Mouse (Mus musculus) kidney, adult 2 months (tissue): Measurements from ENCODE around the gene Ptprg. TPM values are rescaled to one million over a fixed set of nuclear protein-coding genes. Genes with fewer than 3 reads are reported as not detected.

Experiments
- DNase-seq: peaks from one replicate; pipeline ENCODE4 v3.0.0; 2021
- H3K27ac ChIP-seq: fragments of 200-500 bp; 2 replicates; pipeline ENCODE4 v1.5.1; 2012; ENCODE audit warnings: low read depth, low read length, control low read depth, inconsistent platforms; ENCODE audit not compliant: insufficient read depth
- H3K27me3 ChIP-seq: fragments of 200-500 bp; replicated peaks from 2 replicates; pipeline ENCODE4 v1.6.1; 2012; ENCODE audit warnings: mild to moderate bottlenecking, moderate library complexity, low read length, inconsistent platforms; ENCODE audit not compliant: control insufficient read depth, insufficient read depth
- H3K36me3 ChIP-seq: fragments of 200-500 bp; 2 replicates; pipeline ENCODE4 v1.6.1; 2012; ENCODE audit warnings: mild to moderate bottlenecking, moderate library complexity, low read length, inconsistent platforms; ENCODE audit not compliant: control insufficient read depth, insufficient read depth
- H3K4me1 ChIP-seq: fragments of 200-500 bp; 2 replicates; pipeline ENCODE4 v1.6.1; 2011; ENCODE audit warnings: low read length; ENCODE audit not compliant: control insufficient read depth, insufficient read depth
- H3K4me3 ChIP-seq: fragments of 200-500 bp; 2 replicates; pipeline ENCODE4 v1.5.1; 2011; ENCODE audit warnings: mild to moderate bottlenecking, low read depth, low read length, control low read depth; ENCODE audit not compliant: insufficient read depth
- CTCF ChIP-seq: fragments of 200-500 bp; conservative IDR thresholded peaks from 2 replicates; pipeline ENCODE4 v1.5.1; 2011; ENCODE audit warnings: low read depth, mild to moderate bottlenecking, control low read depth, low read length, moderate library complexity, mixed read lengths; ENCODE audit not compliant: insufficient read depth, insufficient read length
- POLR2A ChIP-seq: fragments of 200-500 bp; IDR thresholded peaks from one replicate; pipeline ENCODE4 v1.6.1; 2011; ENCODE audit warnings: low read depth, low read length, control low read depth
- WGBS: fragments of 180-500 bp; shearing (Covaris S2); methylation state at CpG from one replicate; pipeline ENCODE4 v1.1.7; 2018; 5-methylcytosine and 5-hydroxymethylcytosine counted together
- polyA plus RNA-seq: library from polyadenylated mRNA; depleted of rRNA; stranded (reverse); fragments of >200 nt; gene quantifications from 2 replicates; pipeline ENCODE4 v1.2.3, GENCODE M21; 2012

Gene Ptprg
- polyA plus RNA-seq, 1 experiment: 39.2 TPM

GRCm38 (mm10) chr14:11752678-11753077, 199.3 kb downstream of the Ptprg start:
- TF ChIP-seq CTCF (no peak), POLR2A (no peak)
- Histone ChIP-seq H3K36me3 (no peaks in the 10 kb centered on the region), H3K4me3 (no peak overlapping the region), H3K27ac (no peak overlapping the region), H3K4me1 (0 out of 2 replicates have a peak, but pooled peaks cover 2% of the 10 kb centered on the region), H3K27me3 (no peaks in the 10 kb centered on the region)
- no peak for DNase-seq
- 76% methylated on average over 8 of the region's 8 CpGs for WGBS

DNA sequence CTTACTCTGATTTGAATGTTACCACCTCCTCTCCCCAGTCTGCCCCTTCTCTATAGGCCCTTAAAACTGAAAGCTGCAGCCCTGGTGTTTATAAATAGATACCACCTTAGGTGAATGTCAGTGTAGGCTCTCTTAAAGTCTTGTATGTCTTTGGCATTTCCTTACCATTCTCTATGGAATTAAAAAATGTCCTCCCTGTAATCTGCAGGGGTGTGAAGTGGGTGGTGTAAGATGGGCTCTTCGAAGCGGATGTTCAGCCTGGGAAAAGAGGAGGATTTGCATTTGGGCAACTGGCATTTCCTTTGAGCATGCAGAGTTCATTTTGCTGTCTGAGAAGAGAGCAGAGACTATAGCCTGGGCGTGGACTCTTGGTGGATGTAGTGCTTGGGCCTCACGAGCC, 201.3 kb downstream of the Ptprg start:
- WGBS: 69% methylated on average over 4 of the region's 4 CpGs
- H3K27me3 ChIP-seq: no peaks in the 10 kb centered on the region

GRCm38 (mm10) chr14:11758185-11758584, 204.9 kb downstream of the Ptprg start:
- no peak for DNase-seq
- 92% methylated on average over 6 of the region's 6 CpGs for WGBS
- no peak overlapping the region for H3K4me3 ChIP-seq
- H3K27me3 ChIP-seq: no peaks in the 10 kb centered on the region
- no peak overlapping the region for H3K27ac ChIP-seq
- H3K36me3 ChIP-seq: no peaks in the 10 kb centered on the region
- H3K4me1 ChIP-seq: 0 out of 2 replicates have a peak, but pooled peaks cover 2% of the 10 kb centered on the region
- TF ChIP-seq CTCF: no peak
- TF ChIP-seq POLR2A: no peak

More for the DNA sequence above, 201.3 kb downstream of the Ptprg start:
- no peak overlapping the region for H3K27ac ChIP-seq
- H3K4me3 ChIP-seq: no peak overlapping the region
- TF ChIP-seq CTCF (no peak), POLR2A (no peak)
- DNase-seq: no peak
- no peaks in the 10 kb centered on the region for H3K36me3 ChIP-seq
- 0 out of 2 replicates have a peak, but pooled peaks cover 2% of the 10 kb centered on the region for H3K4me1 ChIP-seq

- TF ChIP-seq POLR2A (no peak), CTCF (no peak)
- Histone ChIP-seq H3K36me3 (no peaks in the 10 kb centered on the region), H3K4me1 (0 out of 2 replicates have a peak, but pooled peaks cover 2% of the 10 kb centered on the region), H3K4me3 (no peak overlapping the region), H3K27me3 (no peaks in the 10 kb centered on the region), H3K27ac (no peak overlapping the region)
- 84% methylated on average over 1 of the region's 1 CpGs for WGBS
- DNase-seq: no peak
These were observed 206.0 kb downstream of the Ptprg start for GRCm38 (mm10) chr14:11759356-11759755.

DNA sequence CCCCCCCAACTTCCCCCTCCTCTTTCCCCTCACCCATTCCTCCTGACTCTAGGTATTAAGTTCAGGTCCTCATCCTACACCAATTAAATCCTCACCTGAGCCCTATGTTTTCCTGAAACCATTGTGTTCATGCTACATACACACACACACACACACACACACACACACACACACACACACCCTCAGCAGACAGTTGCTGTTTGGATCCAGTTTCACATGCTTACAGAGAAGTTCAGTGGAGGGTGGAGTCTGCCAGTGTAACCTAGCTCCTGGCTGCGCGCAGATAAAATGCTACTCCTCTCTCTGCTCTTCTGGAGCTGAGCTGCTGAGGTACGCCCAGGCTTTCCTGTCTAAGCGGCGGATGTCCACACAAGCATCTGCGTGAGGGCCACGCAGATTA, 209.7 kb downstream of the Ptprg start:
- DNase-seq: no peak
- H3K4me3 ChIP-seq: no peak overlapping the region
- no peaks in the 10 kb centered on the region for H3K27me3 ChIP-seq
- H3K36me3 ChIP-seq: no peaks in the 10 kb centered on the region
- TF ChIP-seq CTCF (no peak), POLR2A (no peak)
- H3K27ac ChIP-seq: no peak overlapping the region
- 65% methylated on average over 7 of the region's 7 CpGs for WGBS
- peaks cover 5% of the 10 kb centered on the region; the same call in 1 of the 2 replicates for H3K4me1 ChIP-seq

GRCm38 (mm10) chr14:11772736-11773135, 219.4 kb downstream of the Ptprg start:
- TF ChIP-seq CTCF (no peak), POLR2A (no peak)
- Histone ChIP-seq H3K4me3 (no peak overlapping the region), H3K36me3 (no peaks in the 10 kb centered on the region), H3K4me1 (peaks cover 16% of the 10 kb centered on the region; the same call in 1 of the 2 replicates), H3K27ac (no peak overlapping the region), H3K27me3 (no peaks in the 10 kb centered on the region)
- 57% methylated on average over 5 of the region's 5 CpGs for WGBS
- peak; percentile 60 for DNase-seq

- Histone ChIP-seq H3K36me3 (no peaks in the 10 kb centered on the region), H3K27ac (no peak overlapping the region), H3K27me3 (no peaks in the 10 kb centered on the region), H3K4me1 (peaks cover 16% of the 10 kb centered on the region; the same call in 1 of the 2 replicates), H3K4me3 (no peak overlapping the region)
- TF ChIP-seq CTCF (no peak), POLR2A (no peak)
- no peak for DNase-seq
- 44% methylated on average over 4 of the region's 4 CpGs for WGBS
These were observed 221.2 kb downstream of the Ptprg start for GRCm38 (mm10) chr14:11774476-11775037.
